Mouse (Mus musculus) heart, adult 18-20 months (tissue): ENCODE results near the gene Trim32. TPM values are rescaled to one million over a fixed set of nuclear protein-coding genes. Genes with fewer than 3 reads are reported as not detected.

Experiments
- DNase-seq, 2 experiments: peaks; one replicate each; pipeline ENCODE4 v3.0.0; 2021 to 2022; ENCODE audit warnings: mixed read lengths in 1 of 2
- long read RNA-seq, 2 experiments: library from polyadenylated mRNA; stranded (forward); transcript quantifications; one replicate each; pipeline ENCODE4 v2.0.0; 2021
- total RNA-seq, 2 experiments: library from RNA; stranded (reverse); gene quantifications; 2 replicates each; pipeline ENCODE4 v1.2.3; 2021

The Trim32 gene
- 10 to 100 TPM; 15.0 to 16.9 TPM for total RNA-seq
- long read RNA-seq, experiment 1, transcript Trim32-202 (2 exons, 3,191 nt), result minor isoform, 5 of 17 reads
- long read RNA-seq, experiment 1, transcript Trim32-201 (2 exons, 3,194 nt), result major isoform, 10 of 17 reads
- long read RNA-seq, experiment 1, partial matches to known transcripts, result 2 of 17 reads
- long read RNA-seq, experiment 1, other reads (novel, unspliced or antisense), result 0 of 17 reads
- long read RNA-seq, experiment 2, partial matches to known transcripts, result 0 of 7 reads
- long read RNA-seq, experiment 2, other reads (novel, unspliced or antisense), result 1 of 7 reads

- peak; percentile 98 to 100 for DNase-seq
These were observed at the start of gene Trim32 for GRCm38 (mm10) chr4:65604504-65605150. Gene Trim32, plus strand, starts transcription at chr4:65604986.

- no peak for DNase-seq
These were observed 39.3 kb upstream of the Trim32 start for GRCm38 (mm10) chr4:65565493-65565892.

GRCm38 (mm10) chr4:65580254-65580653 is 24.5 kb upstream of the Trim32 start:
- DNase-seq, result no peak

GRCm38 (mm10) chr4:65586947-65587346 is 17.8 kb upstream of the Trim32 start:
- DNase-seq, result peak in 1 of 2 experiments; percentile 24

- peak; percentile 31 to 68 for DNase-seq
These were observed 15.0 kb upstream of the Trim32 start for GRCm38 (mm10) chr4:65589780-65590179.

- no peak for DNase-seq
These were observed 10.0 kb upstream of the Trim32 start for GRCm38 (mm10) chr4:65594601-65595369.

GRCm38 (mm10) chr4:65605151-65605702 is 441 bp downstream of the Trim32 start:
- DNase-seq, result no peak

GRCm38 (mm10) chr4:65607184-65607631 is 2.4 kb downstream of the Trim32 start:
- DNase-seq, result peak in 1 of 2 experiments; percentile 16

- no peak for DNase-seq
These were observed 3.3 kb downstream of the Trim32 start for GRCm38 (mm10) chr4:65608112-65608511.

- no peak for DNase-seq
These were observed 5.5 kb downstream of the Trim32 start for GRCm38 (mm10) chr4:65610329-65610728.

- DNase-seq, result no peak
These were observed 6.1 kb downstream of the Trim32 start for GRCm38 (mm10) chr4:65610896-65611295.

GRCm38 (mm10) chr4:65613135-65613534 is 8.3 kb downstream of the Trim32 start:
- DNase-seq, result no peak

- DNase-seq, result no peak
These were observed 15.3 kb downstream of the Trim32 start for GRCm38 (mm10) chr4:65620125-65620524.

GRCm38 (mm10) chr4:65638231-65638630 is 33.4 kb downstream of the Trim32 start:
- no peak for DNase-seq

GRCm38 (mm10) chr4:65642611-65643010 is 37.8 kb downstream of the Trim32 start:
- no peak for DNase-seq

- peak; percentile 53 to 86 for DNase-seq
These were observed 49.9 kb downstream of the Trim32 start for GRCm38 (mm10) chr4:65654723-65655122.

- no peak for DNase-seq
These were observed 58.4 kb downstream of the Trim32 start for GRCm38 (mm10) chr4:65663176-65663575.
